Mouse (Mus musculus) bone marrow macrophage, adult 2 months (primary cell): Measurements from ENCODE around the gene Lilra6.

Experiments used
- CTCF ChIP-seq: IDR thresholded peaks from 2 replicates; pipeline ENCODE4 v1.5.1; 2012; ENCODE audit warnings: low read depth, mild to moderate bottlenecking, low read length, moderate library complexity
- POLR2A ChIP-seq: IDR thresholded peaks from 2 replicates; pipeline ENCODE4 v1.6.1; 2012; ENCODE audit warnings: mild to moderate bottlenecking, low read depth, low read length, borderline replicate concordance

DNA sequence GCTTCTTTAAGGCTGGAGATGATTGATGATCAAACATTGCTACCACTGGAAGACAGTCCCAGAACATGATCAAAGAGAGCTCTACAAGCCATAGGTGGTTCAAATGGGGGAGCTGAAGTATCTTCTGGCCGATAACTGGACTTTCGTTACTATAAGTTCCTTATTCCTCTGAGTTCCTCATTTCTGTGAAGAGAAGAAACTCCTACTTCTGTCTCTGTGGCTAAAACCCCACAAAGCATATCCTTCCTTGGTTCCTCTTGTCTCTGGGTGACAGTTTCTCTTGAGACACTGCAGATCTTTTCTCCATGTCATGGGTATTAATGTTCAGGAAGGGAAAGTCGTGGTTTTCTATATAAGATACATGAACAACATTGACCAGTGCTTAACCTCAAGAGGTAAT is 25.6 kb upstream of the Lilra6 start:
- no peak for TF ChIP-seq CTCF
- TF ChIP-seq POLR2A = no peak
